Mouse (Mus musculus): Measurements from ENCODE around the gene Scn4a.

GRCm38 (mm10) chr11:106338870-106339269 is 14.2 kb downstream of the Scn4a start:
- TF ChIP-seq CTCF (IDR thresholded peaks at IDR 0.05; ENCODE audit: insufficient read depth, low read depth, low read length) (no peak), POLR2A (IDR thresholded peaks at IDR 0.05; ENCODE audit: insufficient read depth, low read depth, low read length) (no peak)

Measured in olfactory bulb, adult 2 months (tissue).